Mouse (Mus musculus): ENCODE results near the gene Uhrf1bp1. TPM values are rescaled to one million over a fixed set of nuclear protein-coding genes. Genes with fewer than 3 reads are reported as not detected.
A peak's percentile ranks its signal among the peaks of the same experiment; 100 is the strongest.

The Uhrf1bp1 gene
- 7.0 and 7.1 TPM in 2 replicates for polyA plus RNA-seq (2015; fragmentation: Nextera tagmentation; extraction: Ambion mirVana)

DNA sequence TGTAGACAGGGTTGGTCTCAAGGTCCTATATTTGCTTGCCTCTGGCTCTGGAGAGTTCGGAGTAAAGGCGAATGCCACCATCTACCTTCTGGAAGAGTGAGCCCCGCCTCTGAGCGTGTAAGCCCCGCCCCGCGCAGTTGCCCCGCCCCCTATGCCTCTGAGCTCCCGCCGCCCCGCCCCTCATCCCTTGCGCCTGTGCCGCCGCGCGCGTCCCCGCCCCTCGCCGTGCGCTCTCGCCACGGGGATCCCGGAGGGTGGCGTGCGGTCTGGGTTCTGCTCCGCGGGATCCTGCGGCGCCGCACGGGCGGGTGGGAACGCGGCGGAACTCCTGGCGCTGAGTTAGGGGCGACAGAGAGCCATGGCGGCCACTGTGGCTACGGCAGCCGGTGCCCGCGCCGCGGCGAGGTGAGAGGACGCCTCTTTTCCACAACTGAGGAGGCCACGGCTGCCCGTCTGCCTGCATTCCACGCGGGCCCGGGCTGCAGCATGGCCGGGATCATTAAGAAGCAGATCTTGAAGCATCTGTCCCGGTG lies at the start of gene Uhrf1bp1:
TSS of gene Uhrf1bp1 (plus strand) at position 177 of the 533 bp plus-strand sequence.
- peak within 1 kb of the TSS; percentile 81 for H3K4me3 ChIP-seq
- peak within 1 kb of the TSS; percentile 89 for H3K27ac ChIP-seq
- WGBS: under 1% methylated on average over 54 of the region's 54 CpGs
- peaks cover 12% of the 10 kb centered on the region for H3K36me3 ChIP-seq (replicated peaks)
- peak within 1 kb of the TSS; percentile 85 for H3K9ac ChIP-seq
- no peaks in the 10 kb centered on the region for H3K27me3 ChIP-seq (replicated peaks)
- H3K4me2 ChIP-seq: peak within 1 kb of the TSS; percentile 74
- peaks cover 27% of the 10 kb centered on the region for H3K4me1 ChIP-seq
- no peaks in the 10 kb centered on the region for H3K9me3 ChIP-seq
- ATAC-seq (replicated peaks): peak; percentile 88

- Histone ChIP-seq H3K36me3 (replicated peaks) (no peaks in the 10 kb centered on the region), H3K9me3 (no peaks in the 10 kb centered on the region), H3K4me3 (no peak overlapping the region), H3K4me2 (no peak overlapping the region), H3K27ac (no peak overlapping the region), H3K9ac (no peak overlapping the region), H3K27me3 (replicated peaks) (no peaks in the 10 kb centered on the region), H3K4me1 (no peaks in the 10 kb centered on the region)
- WGBS: 91% methylated on average over 2 of the region's 2 CpGs
- ATAC-seq (replicated peaks): no peak
Observed at GRCm38 (mm10) chr17:27807542-27808078, 48.6 kb upstream of the Uhrf1bp1 start.

DNA sequence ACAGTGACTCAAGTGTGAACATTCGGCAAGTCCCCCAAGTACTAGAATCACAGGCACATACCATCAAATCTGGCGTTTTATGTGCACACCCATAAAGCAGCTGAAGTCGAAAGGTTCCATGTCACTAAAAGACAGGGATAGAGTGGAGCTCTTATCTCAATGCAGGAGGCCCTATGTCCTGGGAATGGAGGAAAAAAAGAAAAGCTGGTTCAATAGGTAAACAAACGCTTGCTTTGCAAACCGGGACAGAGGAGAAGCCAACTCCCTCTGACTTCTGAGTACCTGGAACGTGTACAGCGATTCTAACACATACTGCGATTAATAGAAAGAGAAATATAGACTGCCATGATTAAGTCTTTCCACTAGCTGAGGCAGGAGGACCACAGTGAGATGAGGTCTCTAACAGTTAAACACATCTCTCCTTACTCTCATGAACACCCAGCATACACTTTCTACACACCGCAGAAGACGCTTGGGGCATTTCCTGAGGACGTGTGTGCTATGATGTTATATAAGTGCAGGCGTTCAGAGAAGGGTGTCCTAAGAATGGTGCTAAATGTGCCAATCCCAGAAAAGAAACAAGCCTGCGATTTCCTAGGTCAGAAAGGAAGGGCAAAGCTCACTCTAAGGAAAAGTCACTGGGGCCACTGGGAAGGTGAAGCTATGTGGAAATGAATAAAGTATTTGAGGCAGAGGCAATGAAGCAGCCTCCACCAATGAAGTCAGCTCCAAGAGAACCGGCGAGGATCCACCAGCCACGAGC lies 45.5 kb upstream of the Uhrf1bp1 start:
- H3K36me3 ChIP-seq (replicated peaks): no peaks in the 10 kb centered on the region
- WGBS: 94% methylated on average over 16 of the region's 16 CpGs
- ATAC-seq (replicated peaks): no peak

GRCm38 (mm10) chr17:27811980-27812379 lies 44.3 kb upstream of the Uhrf1bp1 start:
- H3K4me3 ChIP-seq: no peak overlapping the region
- WGBS: 78% methylated on average over 3 of the region's 3 CpGs

More for the DNA sequence above, 45.5 kb upstream of the Uhrf1bp1 start:
- Histone ChIP-seq H3K4me1 (no peaks in the 10 kb centered on the region), H3K27me3 (replicated peaks) (no peaks in the 10 kb centered on the region), H3K27ac (no peak overlapping the region), H3K9me3 (no peaks in the 10 kb centered on the region), H3K4me2 (no peak overlapping the region), H3K4me3 (no peak overlapping the region), H3K9ac (no peak overlapping the region)

DNA sequence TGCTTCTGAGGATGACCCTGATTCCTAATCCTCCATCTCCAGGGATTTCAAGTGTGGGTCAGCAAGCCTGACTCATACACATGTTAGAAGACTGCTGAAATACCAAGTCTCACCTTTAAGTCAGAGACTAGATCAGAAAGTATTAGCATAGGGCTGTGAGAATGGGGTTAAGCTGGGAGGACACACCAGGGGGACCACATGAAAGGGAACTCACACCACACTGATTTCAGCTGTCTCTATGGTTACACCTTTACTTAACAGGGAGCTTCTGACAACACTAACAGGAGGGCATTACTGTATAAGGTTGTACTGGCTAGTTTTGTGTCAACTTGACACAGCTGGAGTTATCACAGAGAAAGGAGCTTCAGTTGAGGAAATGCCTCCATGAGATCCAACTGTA lies 41.6 kb upstream of the Uhrf1bp1 start:
- Histone ChIP-seq H3K9me3 (no peaks in the 10 kb centered on the region), H3K36me3 (replicated peaks) (no peaks in the 10 kb centered on the region), H3K4me3 (no peak overlapping the region)

More at GRCm38 (mm10) chr17:27811980-27812379, 44.3 kb upstream of the Uhrf1bp1 start:
- Histone ChIP-seq H3K27me3 (replicated peaks) (no peaks in the 10 kb centered on the region), H3K4me2 (no peak overlapping the region), H3K36me3 (replicated peaks) (no peaks in the 10 kb centered on the region), H3K4me1 (no peaks in the 10 kb centered on the region), H3K9ac (no peak overlapping the region), H3K27ac (no peak overlapping the region), H3K9me3 (no peaks in the 10 kb centered on the region)
- no peak for ATAC-seq (replicated peaks)

DNA sequence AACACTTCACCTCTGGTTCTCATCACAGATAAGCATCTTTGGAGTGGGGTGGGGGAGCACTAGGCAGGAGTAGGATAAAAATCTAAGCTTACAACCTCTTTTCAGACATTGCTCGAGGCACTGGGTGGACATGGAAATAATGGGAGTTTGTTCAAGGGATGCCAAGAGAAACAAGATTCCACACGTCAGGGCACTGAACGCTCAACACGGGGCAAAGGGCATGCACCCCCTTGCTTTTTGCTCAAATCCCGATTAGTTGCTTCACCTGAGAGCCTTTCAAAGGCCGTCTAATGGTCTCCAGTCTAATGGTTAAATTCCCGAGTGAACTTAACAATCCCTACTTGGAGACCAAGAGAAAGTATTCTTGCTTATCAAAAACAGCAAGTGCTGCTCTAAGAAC lies 37.2 kb upstream of the Uhrf1bp1 start:
- no peak for ATAC-seq (replicated peaks)
- Histone ChIP-seq H3K27me3 (replicated peaks) (no peaks in the 10 kb centered on the region), H3K27ac (no peak overlapping the region), H3K4me2 (peak overlapping the region; percentile 82), H3K36me3 (replicated peaks) (no peaks in the 10 kb centered on the region), H3K4me1 (peaks cover 29% of the 10 kb centered on the region), H3K9ac (peak overlapping the region; percentile 76), H3K9me3 (no peaks in the 10 kb centered on the region), H3K4me3 (peak overlapping the region; percentile 73)
- 21% methylated on average over 7 of the region's 7 CpGs for WGBS

More for the DNA sequence above, 41.6 kb upstream of the Uhrf1bp1 start:
- no peak for ATAC-seq (replicated peaks)
- H3K9ac ChIP-seq: no peak overlapping the region
- H3K4me2 ChIP-seq: no peak overlapping the region
- peaks cover 19% of the 10 kb centered on the region for H3K4me1 ChIP-seq
- no peaks in the 10 kb centered on the region for H3K27me3 ChIP-seq (replicated peaks)
- H3K27ac ChIP-seq: no peak overlapping the region

DNA sequence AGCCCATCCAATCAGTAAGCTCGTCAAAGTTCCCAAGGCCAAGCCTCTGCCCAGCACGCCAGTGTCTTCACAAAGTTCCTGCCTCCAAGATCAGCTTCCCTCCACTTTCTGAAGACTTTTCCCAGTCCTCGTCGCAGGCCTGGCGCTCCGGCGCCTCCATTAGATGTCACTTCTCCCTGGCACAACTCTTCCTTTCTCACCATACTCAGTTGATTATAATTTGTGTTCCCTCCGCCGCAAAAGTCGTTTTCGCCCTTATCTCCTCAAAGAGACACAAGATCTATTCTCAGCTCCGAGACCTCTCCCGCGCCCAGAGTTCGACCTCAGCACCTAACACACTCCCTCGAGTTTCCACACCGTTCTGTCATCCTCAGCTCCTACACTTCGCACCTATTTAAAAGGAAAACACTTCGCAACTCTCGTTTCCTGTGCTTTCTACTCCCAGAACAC lies 36.7 kb upstream of the Uhrf1bp1 start:
- H3K36me3 ChIP-seq (replicated peaks): no peaks in the 10 kb centered on the region
- no peak for ATAC-seq (replicated peaks)
- under 1% methylated on average over 20 of the region's 20 CpGs for WGBS

DNA sequence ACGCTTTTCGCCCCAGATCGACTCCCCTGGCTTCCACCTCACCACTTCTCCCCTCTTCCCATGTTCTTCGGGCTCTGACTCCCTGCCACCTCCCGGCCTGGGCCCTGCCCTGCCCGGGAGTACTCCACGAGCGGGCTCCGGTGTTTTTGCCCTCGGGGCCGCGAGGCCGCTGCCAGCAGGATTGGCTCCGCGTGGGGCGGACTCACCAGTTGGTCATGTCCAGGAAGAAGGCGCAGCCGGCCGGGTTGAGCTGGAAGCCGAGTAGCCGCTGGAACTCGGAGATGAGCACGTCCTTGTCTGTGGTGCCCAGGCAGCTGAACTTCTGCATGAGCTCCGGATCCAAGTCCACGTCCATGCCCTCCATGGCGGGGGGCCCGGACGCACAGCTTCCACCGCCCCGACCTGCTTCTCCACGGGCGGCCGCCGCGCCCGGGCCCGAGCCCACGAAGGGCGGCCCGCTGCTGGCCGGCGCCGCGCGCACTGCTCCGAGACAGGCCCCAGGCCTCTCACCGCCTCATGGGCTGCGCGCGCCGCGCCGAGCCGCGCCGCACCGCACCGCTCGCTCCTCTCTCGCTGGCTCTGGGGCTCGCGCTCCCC lies 36.2 kb upstream of the Uhrf1bp1 start:
- WGBS: under 1% methylated on average over 59 of the region's 62 CpGs
- Histone ChIP-seq H3K4me1 (peaks cover 29% of the 10 kb centered on the region), H3K36me3 (replicated peaks) (no peaks in the 10 kb centered on the region), H3K4me3 (peak overlapping the region; percentile 73), H3K9me3 (no peaks in the 10 kb centered on the region), H3K27ac (peak overlapping the region; percentile 80), H3K4me2 (peak overlapping the region; percentile 82), H3K27me3 (replicated peaks) (no peaks in the 10 kb centered on the region), H3K9ac (peak overlapping the region; percentile 76)
- peak; percentile 90 for ATAC-seq (replicated peaks)

More for the DNA sequence above, 36.7 kb upstream of the Uhrf1bp1 start:
- H3K9me3 ChIP-seq: no peaks in the 10 kb centered on the region
- no peaks in the 10 kb centered on the region for H3K27me3 ChIP-seq (replicated peaks)
- H3K4me1 ChIP-seq: peaks cover 29% of the 10 kb centered on the region
- H3K27ac ChIP-seq: peak overlapping the region; percentile 80
- H3K4me2 ChIP-seq: peak overlapping the region; percentile 82
- peak overlapping the region; percentile 73 for H3K4me3 ChIP-seq
- peak overlapping the region; percentile 76 for H3K9ac ChIP-seq

DNA sequence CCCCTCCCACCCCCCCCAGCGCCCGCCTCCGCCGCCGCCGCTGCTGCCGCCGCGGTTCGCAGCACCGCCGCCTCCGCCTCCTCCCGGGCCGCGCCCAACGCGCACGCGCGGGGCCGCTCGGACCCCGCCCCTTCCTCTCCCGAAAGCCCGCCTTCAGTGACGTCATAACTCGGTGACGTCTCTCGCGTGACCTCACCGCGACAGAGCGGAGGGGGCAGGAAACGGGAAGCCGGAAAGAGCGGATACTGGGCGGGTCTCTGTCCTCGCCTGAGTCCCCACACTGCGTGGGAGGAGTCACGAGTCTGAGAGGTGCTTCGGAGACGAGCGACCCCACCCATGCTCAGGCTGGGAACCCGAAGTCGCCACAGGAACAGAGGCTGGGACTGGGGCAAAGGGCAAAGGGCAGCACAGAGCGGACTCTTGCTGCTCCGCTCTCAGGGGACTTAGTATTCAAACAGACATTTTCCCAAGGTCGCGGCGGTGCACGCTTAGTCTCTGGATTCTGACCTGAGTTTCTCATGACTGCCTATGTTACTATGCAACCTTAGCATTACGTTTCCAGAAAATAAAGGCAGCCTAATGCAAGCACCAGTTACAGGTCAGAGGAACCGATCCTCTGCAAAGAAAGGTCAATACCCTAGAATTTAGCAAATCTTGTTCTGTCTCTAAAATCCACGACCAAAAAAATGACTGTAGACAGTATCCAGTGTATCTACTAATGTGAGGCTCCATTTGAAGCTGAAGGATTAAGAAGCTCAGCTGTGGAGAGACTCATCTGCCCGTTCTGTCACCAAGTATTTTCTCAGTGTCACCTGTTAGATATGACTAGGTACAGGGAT lies 35.5 kb upstream of the Uhrf1bp1 start, which contains the start of gene D17Wsu92e:
TSS of gene D17Wsu92e (minus strand) at position 81 of the 839 bp plus-strand sequence.
- Histone ChIP-seq H3K9me3 (no peaks in the 10 kb centered on the region), H3K4me2 (peak within 1 kb of the TSS; percentile 82), H3K27me3 (replicated peaks) (no peaks in the 10 kb centered on the region), H3K27ac (peak within 1 kb of the TSS; percentile 80), H3K9ac (peak within 1 kb of the TSS; percentile 76), H3K4me3 (peak within 1 kb of the TSS; percentile 73), H3K4me1 (peaks cover 29% of the 10 kb centered on the region), H3K36me3 (replicated peaks) (no peaks in the 10 kb centered on the region)
- WGBS: 2% methylated on average over 34 of the region's 56 CpGs
- ATAC-seq (replicated peaks): peak; percentile 97

DNA sequence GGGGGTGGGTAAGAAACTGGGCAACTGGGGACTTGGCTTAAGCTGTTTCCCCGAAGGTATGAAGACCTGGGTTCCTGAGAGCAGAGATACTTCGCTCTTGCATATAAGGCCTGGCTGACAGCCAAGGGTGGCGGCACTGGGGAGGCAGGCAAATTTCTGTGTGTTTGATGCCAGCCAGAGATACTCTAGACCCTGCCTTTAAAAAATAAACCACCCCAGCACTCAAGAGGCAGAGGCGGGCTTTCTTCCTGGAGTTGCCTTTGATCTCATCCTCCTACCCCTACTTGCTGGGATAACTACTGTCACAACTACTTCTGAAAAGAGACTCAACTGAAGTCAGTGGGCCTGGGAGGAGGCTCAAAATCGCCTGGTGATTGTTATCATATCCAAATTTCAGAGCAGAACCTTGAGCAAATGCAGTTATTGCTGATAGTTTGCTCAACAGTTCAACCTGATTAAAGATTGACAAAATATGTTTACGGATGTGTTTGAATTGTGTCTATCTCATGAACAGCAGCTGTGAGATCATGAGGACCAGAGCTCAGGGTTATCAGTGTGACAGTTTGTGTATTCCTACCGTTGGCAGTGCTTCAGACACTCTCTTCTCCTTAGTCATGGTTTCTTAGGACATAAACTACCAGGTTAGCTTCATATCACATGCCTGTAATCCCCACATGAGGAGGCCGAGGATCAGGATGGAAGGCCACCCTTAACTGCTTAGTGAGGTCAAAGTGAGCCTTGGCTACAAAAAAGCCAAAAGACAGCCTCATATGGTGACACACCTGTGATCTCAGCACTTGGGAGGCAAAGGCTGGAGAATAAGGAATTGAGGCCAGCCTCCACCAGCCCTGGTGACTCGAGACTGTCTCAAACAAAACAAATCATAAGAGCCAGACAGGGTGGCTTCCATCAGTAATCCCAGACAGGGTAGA lies 34.6 kb upstream of the Uhrf1bp1 start:
- Histone ChIP-seq H3K27ac (peak overlapping the region; percentile 80), H3K4me1 (peaks cover 29% of the 10 kb centered on the region), H3K36me3 (replicated peaks) (no peaks in the 10 kb centered on the region), H3K4me3 (peak overlapping the region; percentile 73), H3K9me3 (no peaks in the 10 kb centered on the region), H3K9ac (peak overlapping the region; percentile 56), H3K27me3 (replicated peaks) (no peaks in the 10 kb centered on the region), H3K4me2 (peak overlapping the region; percentile 82)
- ATAC-seq (replicated peaks): no peak
- WGBS: 68% methylated on average over 9 of the region's 9 CpGs

Data from midbrain, embryonic 15.5 days (tissue).